Mouse (Mus musculus): ENCODE results near the gene E2f7. TPM values are rescaled to one million over a fixed set of nuclear protein-coding genes. Genes with fewer than 3 reads are reported as not detected.

Gene E2f7
- total and polyA plus RNA-seq, 3 experiments = 4.2 to 26.4 (median 16.2) TPM

GRCm38 (mm10) chr10:110811209-110811861 lies 66.1 kb downstream of the E2f7 start:
- Histone ChIP-seq H3K27ac (ENCODE audit: control insufficient read depth, low read depth, low read length) (no peak overlapping the region), H3K36me3 (ENCODE audit: control insufficient read depth in 1 of 2, insufficient read depth in 2 of 2, low read length in 2 of 2) (no peaks in the 10 kb centered on the region), H3K4me3 (ENCODE audit: control insufficient read depth in 1 of 2, insufficient read depth in 1 of 2, low read depth in 2 of 2, low read length in 2 of 2) (no peak overlapping the region), H3K9ac (ENCODE audit: control insufficient read depth, low read depth, low read length, poor library complexity, severe bottlenecking) (no peak overlapping the region), H3K9me3 (replicated peaks; ENCODE audit: insufficient read depth, low read length) (no peaks in the 10 kb centered on the region), H3K27me3 (ENCODE audit: control insufficient read depth in 1 of 2, insufficient read depth in 2 of 2, low read length in 2 of 2) (peaks cover 0 to 3% of the 10 kb centered on the region in 2 experiments; a peak in 2 of 4 replicates), H3K4me1 (ENCODE audit: control insufficient read depth in 1 of 2, insufficient read depth in 2 of 2, low read length in 2 of 2) (no peaks in the 10 kb centered on the region), H3K79me2 (ENCODE audit: control insufficient read depth, insufficient read depth, low read length, poor library complexity) (no peaks in the 10 kb centered on the region)
- DNase-seq (ENCODE audit: low read depth, low spot score) = no peak
- TF ChIP-seq ZC3H11A (IDR thresholded peaks at IDR 0.05; ENCODE audit: low read depth, low read length) = no peak
- no peak for TF ChIP-seq CHD2 (IDR thresholded peaks at IDR 0.05; ENCODE audit: low read length)
- no peak for TF ChIP-seq BHLHE40 (IDR thresholded peaks at IDR 0.05; ENCODE audit: borderline replicate concordance, low read depth, low read length)
- no peak for TF ChIP-seq E2F4 (IDR thresholded peaks at IDR 0.05; ENCODE audit: borderline replicate concordance, low read depth, low read length)

- no peak overlapping the region for H3K4me3 ChIP-seq (ENCODE audit: control insufficient read depth in 1 of 2, insufficient read depth in 1 of 2, low read depth in 2 of 2, low read length in 2 of 2)
- H3K9ac ChIP-seq (ENCODE audit: control insufficient read depth, low read depth, low read length, poor library complexity, severe bottlenecking) = no peak overlapping the region
- H3K79me2 ChIP-seq (ENCODE audit: control insufficient read depth, insufficient read depth, low read length, poor library complexity) = no peaks in the 10 kb centered on the region
- H3K9me3 ChIP-seq (replicated peaks; ENCODE audit: insufficient read depth, low read length) = no peaks in the 10 kb centered on the region
- H3K4me1 ChIP-seq (ENCODE audit: control insufficient read depth in 1 of 2, insufficient read depth in 2 of 2, low read length in 2 of 2) = no peaks in the 10 kb centered on the region
- no peak; the same call in 1 of the 2 replicates for TF ChIP-seq RAD21 (IDR thresholded peaks at IDR 0.05; ENCODE audit: low read depth, low read length)
- TF ChIP-seq USF2 (IDR thresholded peaks at IDR 0.05; ENCODE audit: borderline replicate concordance in 1 of 2, insufficient read depth in 1 of 2, low read depth in 1 of 2, low read length in 2 of 2) = no peak
- no peak for TF ChIP-seq POLR2AphosphoS2 (IDR thresholded peaks at IDR 0.05; ENCODE audit: low read length)
- TF ChIP-seq GABPA (IDR thresholded peaks at IDR 0.05; ENCODE audit: low read depth, low read length) = no peak
- no peak for TF ChIP-seq EP300 (IDR thresholded peaks at IDR 0.05; ENCODE audit: low read depth in 1 of 2, low read length in 2 of 2)
- TF ChIP-seq NRF1 (IDR thresholded peaks at IDR 0.05; ENCODE audit: insufficient read depth, low read depth, low read length, poor library complexity, severe bottlenecking) = no peak
- TF ChIP-seq MYB (IDR thresholded peaks at IDR 0.05; ENCODE audit: low read depth, low read length) = no peak
- TF ChIP-seq MYC (IDR thresholded peaks at IDR 0.05; ENCODE audit: low read depth, low read length) = no peak
- no peak for TF ChIP-seq TBP (IDR thresholded peaks at IDR 0.05; ENCODE audit: low read depth, low read length)
- TF ChIP-seq POLR2AphosphoS5 (IDR thresholded peaks at IDR 0.05; ENCODE audit: borderline replicate concordance, low read depth, low read length) = no peak
- TF ChIP-seq MAZ (IDR thresholded peaks at IDR 0.05; ENCODE audit: low read depth, low read length) = no peak
- no peak for TF ChIP-seq SMC3 (IDR thresholded peaks at IDR 0.05; ENCODE audit: low read depth, low read length)
- TF ChIP-seq KAT2A (conservative IDR thresholded peaks at IDR 0.05; ENCODE audit: low read depth, low read length) = no peak
- H3K36me3 ChIP-seq (ENCODE audit: control insufficient read depth in 1 of 2, insufficient read depth in 2 of 2, low read length in 2 of 2) = no peaks in the 10 kb centered on the region
- DNase-seq (ENCODE audit: low read depth, low spot score) = no peak
- H3K27me3 ChIP-seq (ENCODE audit: control insufficient read depth in 1 of 2, insufficient read depth in 2 of 2, low read length in 2 of 2) = peaks cover 0 to 3% of the 10 kb centered on the region in 2 experiments; a peak in 1 of 4 replicates
- H3K27ac ChIP-seq (ENCODE audit: control insufficient read depth, low read depth, low read length) = no peak overlapping the region
Measured at GRCm38 (mm10) chr10:110811862-110812225, 66.6 kb downstream of the E2f7 start.
